Mouse (Mus musculus): ENCODE results near the gene Olfr916.

Gene Olfr916

GRCm38 (mm10) chr9:38659775-38660174, at the start of gene Olfr916:
Gene Olfr916 (minus strand): TSS chr9:38659875.
- no peak for DNase-seq (ENCODE audit: low read depth, low spot score)

GRCm38 (mm10) chr9:38674501-38674900, 14.8 kb upstream of the Olfr916 start, which contains the start of gene Olfr918:
Gene Olfr918 (minus strand): TSS chr9:38674601.
- DNase-seq (ENCODE audit: low read depth, low spot score) = no peak

GRCm38 (mm10) chr9:38672887-38673286, 13.2 kb upstream of the Olfr916 start:
- DNase-seq (ENCODE audit: low read depth, low spot score) = no peak

- DNase-seq (ENCODE audit: low read depth, low spot score) = no peak
Measured at GRCm38 (mm10) chr9:38665742-38666141, 6.1 kb upstream of the Olfr916 start, which contains the start of gene Olfr917. Gene Olfr917 (minus strand): TSS chr9:38665842.

GRCm38 (mm10) chr9:38632406-38632805, 27.3 kb downstream of the Olfr916 start:
- peak; percentile 63 for DNase-seq (ENCODE audit: low read depth, low spot score)

Measured in ZHBTc4 (cell line).